Mouse (Mus musculus) lung, embryonic 16.5 days (tissue): Measurements from ENCODE around the gene Nme7. TPM values are rescaled to one million over a fixed set of nuclear protein-coding genes. Genes with fewer than 3 reads are reported as not detected.

Source experiments
- ATAC-seq: fragments of 200-750 bp; cut with Nextera tagmentation; 2 replicates; pipeline ENCODE4 v1.8.0; 2017; ENCODE audit warnings: low read depth, mild to moderate bottlenecking, moderate library complexity
- H3K27ac ChIP-seq: fragments of 300-500 bp; sonication (generic); 2 replicates; pipeline ENCODE4 v1.5.1; 2014; ENCODE audit warnings: mild to moderate bottlenecking, control low read depth, low read length
- H3K27me3 ChIP-seq: fragments of 300-500 bp; sonication (generic); 2 replicates; pipeline ENCODE4 v1.6.1; 2014; ENCODE audit warnings: low read depth, low read length, mixed read lengths; ENCODE audit not compliant: control insufficient read depth, insufficient read depth
- H3K36me3 ChIP-seq: fragments of 300-500 bp; sonication (generic); 2 replicates; pipeline ENCODE4 v1.6.1; 2014; ENCODE audit warnings: low read length; ENCODE audit not compliant: control insufficient read depth, insufficient read depth
- H3K4me1 ChIP-seq: fragments of 300-500 bp; sonication (generic); replicated peaks from 2 replicates; pipeline ENCODE4 v1.6.1; 2014; ENCODE audit warnings: low read length, mixed read lengths; ENCODE audit not compliant: control insufficient read depth, insufficient read depth
- H3K4me2 ChIP-seq: fragments of 300-500 bp; sonication (generic); 2 replicates; pipeline ENCODE4 v1.6.1; 2014; ENCODE audit warnings: low read depth, low read length, control low read depth
- H3K4me3 ChIP-seq: fragments of 300-500 bp; sonication (generic); 2 replicates; pipeline ENCODE4 v1.5.1; 2014; ENCODE audit warnings: mild to moderate bottlenecking, low read length, control low read depth
- H3K9ac ChIP-seq: fragments of 300-500 bp; sonication (generic); 2 replicates; pipeline ENCODE4 v1.6.1; 2014; ENCODE audit warnings: low read length, control low read depth
- H3K9me3 ChIP-seq: fragments of 300-500 bp; sonication (generic); 2 replicates; pipeline ENCODE4 v1.6.1; 2016; ENCODE audit warnings: low read length; ENCODE audit not compliant: control insufficient read depth
- WGBS: fragments of 180-500 bp; shearing (Covaris S2); extraction: QIAGEN DNeasy Blood & Tissue Kit; methylation state at CpG from one replicate; pipeline ENCODE4 v1.1.7; 2014; 5-methylcytosine and 5-hydroxymethylcytosine counted together
- polyA plus RNA-seq: library from polyadenylated mRNA; unstranded; fragments of >200 nt; fragmentation: Nextera tagmentation; extraction: Ambion mirVana; gene quantifications from 2 replicates; pipeline ENCODE4 v1.2.1, GENCODE M21; 2015

The Nme7 gene
- 44.1 and 45.0 TPM in 2 replicates for polyA plus RNA-seq

GRCm38 (mm10) chr1:164303821-164304220 is at the start of gene Nme7:
Nme7 (plus strand) TSS chr1:164304121.
- H3K4me2 ChIP-seq, result no peak within 1 kb of the TSS
- H3K27ac ChIP-seq, result no peak within 1 kb of the TSS; the same call in 1 of the 2 replicates
- H3K27me3 ChIP-seq, result no peaks in the 10 kb centered on the region
- no peak within 1 kb of the TSS for H3K9ac ChIP-seq
- WGBS, result 83% methylated on average over 5 of the region's 5 CpGs
- no peaks in the 10 kb centered on the region for H3K9me3 ChIP-seq
- peaks cover 12% of the 10 kb centered on the region for H3K4me1 ChIP-seq
- no peak within 1 kb of the TSS for H3K4me3 ChIP-seq
- no peak for ATAC-seq
- peaks cover 34% of the 10 kb centered on the region for H3K36me3 ChIP-seq

DNA sequence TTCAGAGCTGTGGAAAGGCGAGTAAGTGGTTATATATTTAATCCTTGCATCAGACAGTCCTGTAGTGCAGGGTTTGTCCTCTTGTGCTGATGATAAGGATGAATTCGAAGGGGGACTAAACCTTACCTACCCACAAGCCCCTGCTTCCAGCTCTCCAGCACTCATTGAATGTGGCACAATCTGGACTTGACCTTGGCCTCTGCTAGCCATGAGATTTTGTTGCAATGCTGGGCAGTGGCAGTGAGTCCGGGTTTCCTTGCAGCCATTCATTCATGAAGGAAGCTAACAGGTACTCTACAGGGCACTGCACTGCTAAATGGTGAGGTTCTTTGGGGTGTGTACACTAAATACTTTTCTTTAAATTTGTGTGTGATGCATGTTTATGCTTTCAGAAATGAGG is 49.1 kb upstream of the Nme7 start:
- H3K27me3 ChIP-seq, result no peaks in the 10 kb centered on the region

DNA sequence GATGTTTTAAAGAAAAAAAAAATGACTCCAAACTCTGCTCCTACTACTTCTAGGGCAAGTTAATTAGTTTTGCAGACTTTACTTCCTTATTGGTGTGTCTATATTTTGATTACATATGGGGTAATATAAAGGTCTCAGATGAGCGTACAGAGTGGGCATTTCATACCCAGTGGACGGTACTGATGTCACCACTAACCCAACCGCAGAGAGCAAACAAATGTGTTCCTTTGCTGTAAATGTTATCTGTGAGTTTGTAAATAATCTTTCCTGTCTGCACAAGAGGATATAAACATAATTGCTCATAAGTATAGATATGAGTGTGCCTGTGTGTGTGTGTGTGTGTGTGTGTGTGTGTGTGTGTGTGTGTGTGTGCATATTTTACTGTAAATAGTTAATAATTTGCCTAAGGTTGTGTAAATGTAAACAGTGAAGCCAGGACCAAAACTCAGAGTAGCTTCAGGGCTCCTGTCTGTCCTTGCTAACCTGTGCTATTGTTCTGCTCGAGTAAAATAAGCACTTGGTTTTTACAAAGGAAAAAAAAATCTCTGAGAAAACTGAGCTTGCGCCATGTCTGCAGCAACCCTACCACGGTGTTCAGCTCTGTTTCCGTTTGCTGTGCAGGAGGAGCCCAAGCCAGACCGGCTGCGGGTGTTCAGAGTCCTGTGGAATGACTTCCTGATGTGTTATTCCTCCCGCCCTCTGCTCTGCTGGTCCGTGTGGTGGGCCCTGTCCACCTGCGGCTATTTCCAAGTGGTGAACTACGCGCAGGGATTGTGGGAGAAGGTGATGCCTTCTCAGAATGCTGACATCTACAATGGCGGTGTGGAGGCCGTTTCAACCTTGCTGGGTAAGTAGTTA is 43.5 kb upstream of the Nme7 start:
- Histone ChIP-seq H3K9ac (no peak overlapping the region), H3K27me3 (no peaks in the 10 kb centered on the region), H3K4me3 (no peak overlapping the region), H3K27ac (no peak overlapping the region), H3K4me2 (no peak overlapping the region), H3K9me3 (no peaks in the 10 kb centered on the region), H3K36me3 (peaks cover 19% of the 10 kb centered on the region), H3K4me1 (no peaks in the 10 kb centered on the region)
- ATAC-seq, result no peak
- 73% methylated on average over 16 of the region's 16 CpGs for WGBS

More for the DNA sequence above, 49.1 kb upstream of the Nme7 start:
- WGBS, result 65% methylated on average over 3 of the region's 3 CpGs
- Histone ChIP-seq H3K4me1 (peaks cover 9% of the 10 kb centered on the region), H3K9ac (no peak overlapping the region), H3K4me2 (no peak overlapping the region), H3K36me3 (peaks cover 7% of the 10 kb centered on the region), H3K27ac (no peak overlapping the region), H3K9me3 (no peaks in the 10 kb centered on the region), H3K4me3 (no peak overlapping the region)
- no peak for ATAC-seq

DNA sequence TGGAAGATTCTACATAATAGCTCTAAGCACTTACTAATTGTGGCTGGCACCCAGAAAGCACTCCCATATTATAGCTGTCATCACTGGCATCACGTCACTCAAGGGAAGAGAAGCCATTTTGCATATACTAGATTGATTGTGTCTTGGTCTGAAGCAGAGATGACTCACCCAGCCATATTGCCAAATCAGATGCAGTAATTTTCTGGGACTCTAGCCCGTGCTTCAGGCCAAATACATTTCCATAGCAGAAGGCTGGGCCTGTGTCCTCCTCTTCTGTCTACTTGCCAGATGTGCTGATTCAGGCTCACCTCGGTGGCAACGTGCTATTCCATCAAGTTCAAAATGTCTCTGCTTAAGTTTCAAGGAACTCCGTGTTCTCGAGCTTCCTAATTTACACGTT is 42.4 kb upstream of the Nme7 start:
- H3K27me3 ChIP-seq, result no peaks in the 10 kb centered on the region
- H3K4me1 ChIP-seq, result no peaks in the 10 kb centered on the region
- ATAC-seq, result peak; percentile 67; the same call in 1 of the 2 replicates
- H3K4me2 ChIP-seq, result no peak overlapping the region
- no peak overlapping the region for H3K27ac ChIP-seq
- H3K4me3 ChIP-seq, result no peak overlapping the region
- no peaks in the 10 kb centered on the region for H3K9me3 ChIP-seq
- 74% methylated on average over 7 of the region's 7 CpGs for WGBS
- H3K36me3 ChIP-seq, result peaks cover 19% of the 10 kb centered on the region
- H3K9ac ChIP-seq, result no peak overlapping the region

DNA sequence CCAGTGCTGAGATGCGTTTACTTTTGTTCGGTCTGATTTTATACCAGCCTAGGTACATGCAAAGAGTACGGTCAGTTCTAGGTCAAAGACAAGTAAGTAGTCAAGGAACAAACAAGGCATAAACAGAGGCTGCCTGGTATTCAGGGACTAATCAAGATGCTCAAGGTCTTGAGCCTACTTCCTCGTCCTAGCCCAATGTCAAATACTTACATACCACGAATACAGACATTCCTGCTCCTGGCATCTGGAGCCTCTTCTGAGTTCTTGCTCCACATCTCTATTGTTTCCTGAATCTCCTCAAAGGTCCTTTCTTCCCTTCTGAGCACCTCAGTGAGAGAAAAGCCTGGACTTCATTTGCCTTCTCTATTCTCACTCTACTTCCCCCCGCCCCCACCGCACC is 33.0 kb upstream of the Nme7 start:
- 81% methylated on average over 7 of the region's 7 CpGs for WGBS
- no peak overlapping the region for H3K4me3 ChIP-seq
- no peaks in the 10 kb centered on the region for H3K9me3 ChIP-seq
- H3K9ac ChIP-seq, result no peak overlapping the region
- no peak overlapping the region for H3K27ac ChIP-seq
- ATAC-seq, result no peak
- no peaks in the 10 kb centered on the region for H3K36me3 ChIP-seq
- no peaks in the 10 kb centered on the region for H3K27me3 ChIP-seq
- H3K4me1 ChIP-seq, result no peaks in the 10 kb centered on the region
- H3K4me2 ChIP-seq, result no peak overlapping the region

DNA sequence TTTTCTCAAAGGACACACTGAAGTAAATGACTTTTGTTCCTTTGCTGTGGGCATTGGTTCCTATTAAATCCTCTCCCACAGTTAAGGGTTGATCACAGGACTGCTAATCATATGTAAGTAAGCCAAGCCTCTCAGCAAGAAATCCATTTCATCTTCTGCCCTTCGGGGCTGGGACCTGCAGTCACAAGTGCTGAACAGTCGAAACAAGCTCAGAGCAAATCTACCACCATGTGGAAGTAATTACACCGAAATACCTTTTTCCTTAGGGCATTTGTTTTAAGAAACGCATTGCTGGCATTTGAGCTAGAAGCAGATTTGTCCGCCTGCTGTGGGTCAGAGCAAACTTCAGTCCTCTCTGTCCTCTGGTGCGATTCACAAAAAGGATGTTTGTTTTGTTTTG is 30.3 kb upstream of the Nme7 start:
- Histone ChIP-seq H3K27me3 (no peaks in the 10 kb centered on the region), H3K27ac (no peak overlapping the region), H3K9me3 (no peaks in the 10 kb centered on the region), H3K4me2 (no peak overlapping the region), H3K4me3 (no peak overlapping the region), H3K4me1 (no peaks in the 10 kb centered on the region), H3K36me3 (no peaks in the 10 kb centered on the region), H3K9ac (no peak overlapping the region)
- no peak for ATAC-seq
- WGBS, result 76% methylated on average over 6 of the region's 6 CpGs

DNA sequence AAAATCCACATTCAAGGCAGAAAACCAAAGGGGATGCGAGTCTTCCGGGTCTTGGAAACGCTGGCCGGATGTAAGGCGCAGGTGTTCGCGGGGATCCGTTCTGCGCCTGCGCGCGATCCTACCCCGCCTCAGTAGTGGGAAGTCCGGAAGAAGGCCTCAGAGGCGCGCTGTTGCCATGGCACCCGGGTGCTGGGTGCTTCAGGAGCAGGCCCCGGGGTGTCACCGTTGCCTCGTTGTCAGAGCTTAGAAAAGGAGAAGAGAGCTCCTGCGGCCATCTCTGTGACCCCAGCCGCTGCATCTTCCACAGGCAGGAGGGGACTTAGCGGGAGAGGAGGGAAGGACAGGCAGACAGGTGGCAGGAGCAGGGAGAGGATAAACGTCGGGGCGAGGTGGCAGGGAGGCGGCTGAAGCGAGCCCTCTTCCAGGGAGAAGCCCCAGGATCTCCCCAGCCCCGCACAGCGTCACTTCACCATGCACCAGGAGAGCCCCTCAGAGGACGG is 28.4 kb upstream of the Nme7 start, which contains the start of gene Ccdc181:
Gene Ccdc181, plus strand, starts transcription at position 131 of the 500 bp plus-strand sequence.
- H3K4me1 ChIP-seq, result no peaks in the 10 kb centered on the region

GRCm38 (mm10) chr1:164276552-164276951 is 27.4 kb upstream of the Nme7 start:
- no peaks in the 10 kb centered on the region for H3K9me3 ChIP-seq
- no peaks in the 10 kb centered on the region for H3K4me1 ChIP-seq
- no peaks in the 10 kb centered on the region for H3K27me3 ChIP-seq
- H3K9ac ChIP-seq, result no peak overlapping the region
- no peak overlapping the region for H3K4me2 ChIP-seq
- 76% methylated on average over 3 of the region's 3 CpGs for WGBS
- H3K27ac ChIP-seq, result no peak overlapping the region
- H3K36me3 ChIP-seq, result no peaks in the 10 kb centered on the region
- ATAC-seq, result no peak
- H3K4me3 ChIP-seq, result no peak overlapping the region

More for the DNA sequence above, 28.4 kb upstream of the Nme7 start, which contains the start of gene Ccdc181:
- WGBS, result under 1% methylated on average over 31 of the region's 31 CpGs
- 0 out of 2 replicates have a peak within 1 kb of the TSS, but pooled peaks have one; percentile 22 for H3K27ac ChIP-seq
- H3K36me3 ChIP-seq, result no peaks in the 10 kb centered on the region
- ATAC-seq, result peak; percentile 99
- H3K27me3 ChIP-seq, result no peaks in the 10 kb centered on the region
- H3K4me2 ChIP-seq, result peak within 1 kb of the TSS; percentile 85
- H3K9ac ChIP-seq, result peak within 1 kb of the TSS; percentile 69
- peak within 1 kb of the TSS; percentile 65 for H3K4me3 ChIP-seq
- no peaks in the 10 kb centered on the region for H3K9me3 ChIP-seq

GRCm38 (mm10) chr1:164279332-164279731 is 24.6 kb upstream of the Nme7 start:
- Histone ChIP-seq H3K9me3 (no peaks in the 10 kb centered on the region), H3K4me2 (no peak overlapping the region), H3K27ac (no peak overlapping the region), H3K36me3 (no peaks in the 10 kb centered on the region), H3K9ac (no peak overlapping the region), H3K27me3 (no peaks in the 10 kb centered on the region), H3K4me1 (no peaks in the 10 kb centered on the region), H3K4me3 (no peak overlapping the region)
- WGBS, result 40% methylated on average over 4 of the region's 4 CpGs
- no peak for ATAC-seq
